Mouse (Mus musculus): ENCODE measurements around the gene Slc38a3. TPM values are rescaled to one million over a fixed set of nuclear protein-coding genes. Genes with fewer than 3 reads are reported as not detected.
A peak's percentile ranks its signal among the peaks of the same experiment; 100 is the strongest.

Slc38a3 gene
- polyA plus RNA-seq, 1 experiment from 2014 or later, result 5.1 TPM

DNA sequence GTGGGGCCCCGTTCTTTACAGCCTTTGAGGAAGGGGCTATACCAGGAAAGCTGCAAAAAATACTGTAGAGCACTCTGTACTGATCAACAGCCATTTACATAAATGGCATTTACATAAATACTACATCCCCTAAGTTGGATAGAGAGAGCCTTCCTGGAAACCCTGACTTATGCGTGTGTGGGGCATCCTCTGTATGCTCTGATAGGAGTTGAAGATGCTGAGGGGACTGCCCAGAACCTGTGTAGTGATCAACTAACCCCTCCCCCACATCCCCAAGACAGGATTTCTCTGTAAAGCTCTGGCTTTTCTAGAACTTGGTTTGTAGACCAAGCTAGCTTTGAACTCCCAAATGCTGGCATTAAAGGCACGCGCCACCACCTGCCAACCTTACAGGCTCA lies 59.9 kb downstream of the Slc38a3 start:
- Histone ChIP-seq H3K4me1 (peaks cover 83% of the 10 kb centered on the region), H3K9ac (no peak overlapping the region), H3K9me3 (no peaks in the 10 kb centered on the region), H3K4me2 (peak overlapping the region; percentile 37; the same call in 1 of the 2 replicates), H3K4me3 (no peak overlapping the region), H3K27ac (peak overlapping the region; percentile 54), H3K36me3 (peaks cover 10% of the 10 kb centered on the region), H3K27me3 (no peaks in the 10 kb centered on the region)
- no peak for ATAC-seq (ENCODE audit: insufficient number of reproducible peaks, low FRiP score, low TSS enrichment, low read depth)
- 59% methylated on average over 4 of the region's 4 CpGs for WGBS

DNA sequence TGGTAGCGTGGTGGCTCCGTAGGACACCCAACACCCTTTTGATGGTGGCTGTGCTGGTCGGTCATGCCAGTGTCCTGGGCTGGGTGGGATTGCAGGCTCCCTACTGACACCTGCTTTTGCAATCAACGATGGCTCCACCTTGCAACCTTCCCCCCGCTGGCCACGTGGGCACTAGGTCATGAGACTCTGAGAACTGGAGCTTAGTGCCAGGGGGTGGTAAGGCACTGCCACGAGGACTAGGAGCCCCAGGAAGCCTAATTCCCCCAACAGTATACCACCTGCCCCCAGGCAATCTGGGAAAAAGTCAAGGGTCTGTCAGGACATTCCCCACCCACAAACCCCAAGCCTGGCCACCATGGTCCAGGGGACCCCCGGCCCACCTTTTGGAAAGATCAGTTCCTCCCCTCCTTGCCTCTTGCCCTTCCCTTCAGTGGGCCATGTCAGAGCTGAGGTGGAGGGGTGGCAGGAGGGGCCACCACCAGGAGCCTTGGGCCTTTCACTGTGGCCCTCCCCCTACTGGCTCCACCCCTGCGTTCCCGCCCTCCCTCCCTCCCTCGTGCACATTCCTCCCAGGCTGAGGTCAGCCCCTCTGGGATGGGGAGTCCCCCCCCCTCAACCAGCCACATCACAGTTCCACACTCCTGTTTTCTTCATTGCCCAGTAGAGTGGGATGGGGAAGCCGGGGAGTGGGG lies 60.4 kb downstream of the Slc38a3 start, which contains the start of gene Sema3b:
Gene Sema3b, minus strand, starts transcription at position 489 of the 692 bp plus-strand sequence.
- ATAC-seq (ENCODE audit: insufficient number of reproducible peaks, low FRiP score, low TSS enrichment, low read depth), result 0 out of 2 replicates have a peak, but pooled peaks have one; percentile 8
- Histone ChIP-seq H3K27me3 (no peaks in the 10 kb centered on the region), H3K4me2 (peak within 1 kb of the TSS; percentile 37), H3K9me3 (no peaks in the 10 kb centered on the region), H3K27ac (peak within 1 kb of the TSS; percentile 54), H3K4me3 (no peak within 1 kb of the TSS), H3K4me1 (peaks cover 88% of the 10 kb centered on the region), H3K36me3 (peaks cover 4% of the 10 kb centered on the region), H3K9ac (no peak within 1 kb of the TSS)
- 34% methylated on average over 12 of the region's 12 CpGs for WGBS

DNA sequence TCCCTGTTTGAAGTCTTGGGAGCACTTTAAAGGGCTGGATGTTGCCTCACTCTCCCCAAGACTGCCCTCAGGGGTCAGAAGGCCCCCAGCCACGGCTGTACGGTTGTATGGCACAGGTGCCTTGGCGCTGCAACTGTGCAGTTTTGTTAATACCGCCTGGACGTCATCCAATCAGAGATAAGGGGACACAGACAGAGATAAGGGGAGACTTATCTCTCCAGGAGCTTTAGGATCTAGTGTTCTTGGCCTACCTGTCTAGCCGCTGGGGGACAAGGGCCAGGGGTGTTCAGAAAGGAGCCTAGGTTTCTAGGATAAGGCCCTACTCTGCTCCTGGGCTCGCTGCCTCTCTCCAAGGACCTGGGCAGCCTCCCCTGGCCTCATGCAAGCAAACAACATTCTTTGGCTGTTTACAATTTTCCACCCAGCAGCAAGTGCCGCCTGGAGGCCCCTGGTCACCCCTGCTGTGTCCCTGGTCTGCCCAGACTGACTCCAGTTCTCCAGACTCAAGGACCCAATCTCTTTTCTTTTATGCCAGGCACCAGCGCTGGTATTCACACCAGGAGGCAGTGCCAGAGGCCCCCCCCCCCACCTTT lies 61.6 kb downstream of the Slc38a3 start:
- no peaks in the 10 kb centered on the region for H3K27me3 ChIP-seq
- H3K9ac ChIP-seq, result no peak overlapping the region
- H3K36me3 ChIP-seq, result no peaks in the 10 kb centered on the region
- no peak overlapping the region for H3K4me3 ChIP-seq
- H3K9me3 ChIP-seq, result no peaks in the 10 kb centered on the region
- 55% methylated on average over 9 of the region's 9 CpGs for WGBS
- peaks cover 90% of the 10 kb centered on the region for H3K4me1 ChIP-seq
- peak overlapping the region; percentile 54 for H3K27ac ChIP-seq
- no peak for ATAC-seq (ENCODE audit: insufficient number of reproducible peaks, low FRiP score, low TSS enrichment, low read depth)
- peak overlapping the region; percentile 37; the same call in 1 of the 2 replicates for H3K4me2 ChIP-seq

DNA sequence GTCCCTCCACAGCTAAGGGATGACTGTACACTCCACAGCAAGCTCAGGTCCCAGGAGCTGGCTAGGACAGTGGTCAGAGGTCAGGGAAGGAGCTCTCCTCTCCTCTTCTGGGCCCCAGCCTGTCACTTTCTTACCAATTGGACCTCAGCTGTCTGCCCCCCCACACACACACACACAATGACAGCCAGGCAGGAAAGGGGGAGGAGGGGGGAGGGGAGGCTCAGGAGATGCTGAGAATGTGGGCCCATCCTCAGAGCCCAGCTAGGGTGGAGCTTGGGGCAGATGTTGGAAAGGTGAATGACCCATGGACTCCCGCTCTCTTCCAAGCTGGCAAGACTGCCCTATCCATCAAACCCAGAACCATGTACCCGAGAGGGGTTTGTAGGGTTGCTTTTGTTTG lies 62.3 kb downstream of the Slc38a3 start:
- WGBS, result 80% methylated on average over 2 of the region's 2 CpGs
- Histone ChIP-seq H3K4me2 (peak overlapping the region; percentile 37), H3K27me3 (no peaks in the 10 kb centered on the region), H3K4me1 (peaks cover 89% of the 10 kb centered on the region), H3K36me3 (no peaks in the 10 kb centered on the region), H3K27ac (peak overlapping the region; percentile 69), H3K9me3 (no peaks in the 10 kb centered on the region), H3K9ac (no peak overlapping the region), H3K4me3 (peak overlapping the region; percentile 31)
- no peak for ATAC-seq (ENCODE audit: insufficient number of reproducible peaks, low FRiP score, low TSS enrichment, low read depth)

DNA sequence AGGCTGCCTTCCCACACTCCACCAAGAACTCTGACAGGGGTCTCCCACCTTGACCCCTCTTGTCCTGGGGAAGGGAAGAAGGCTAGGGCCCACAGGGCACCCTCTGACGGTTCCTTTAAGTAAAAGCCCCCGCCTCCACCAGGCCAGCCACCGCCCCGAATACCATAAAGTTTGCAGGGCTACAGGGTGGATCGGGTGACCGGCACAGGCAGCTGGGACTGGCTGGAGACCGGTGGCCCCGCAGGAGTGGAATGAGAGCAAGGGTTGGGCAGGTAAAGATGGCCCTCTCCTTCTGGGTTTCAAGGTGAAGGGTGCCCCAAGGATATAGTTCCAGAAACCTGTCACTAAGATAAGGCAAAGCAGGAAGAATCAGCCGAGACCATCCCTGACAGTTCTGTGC lies 62.7 kb downstream of the Slc38a3 start:
- Histone ChIP-seq H3K4me2 (peak overlapping the region; percentile 37), H3K36me3 (no peaks in the 10 kb centered on the region), H3K9ac (no peak overlapping the region), H3K27me3 (no peaks in the 10 kb centered on the region), H3K4me1 (peaks cover 87% of the 10 kb centered on the region), H3K4me3 (peak overlapping the region; percentile 31), H3K9me3 (no peaks in the 10 kb centered on the region), H3K27ac (peak overlapping the region; percentile 69)
- ATAC-seq (ENCODE audit: insufficient number of reproducible peaks, low FRiP score, low TSS enrichment, low read depth), result no peak; the same call in 1 of the 2 replicates
- WGBS, result 7% methylated on average over 9 of the region's 9 CpGs

DNA sequence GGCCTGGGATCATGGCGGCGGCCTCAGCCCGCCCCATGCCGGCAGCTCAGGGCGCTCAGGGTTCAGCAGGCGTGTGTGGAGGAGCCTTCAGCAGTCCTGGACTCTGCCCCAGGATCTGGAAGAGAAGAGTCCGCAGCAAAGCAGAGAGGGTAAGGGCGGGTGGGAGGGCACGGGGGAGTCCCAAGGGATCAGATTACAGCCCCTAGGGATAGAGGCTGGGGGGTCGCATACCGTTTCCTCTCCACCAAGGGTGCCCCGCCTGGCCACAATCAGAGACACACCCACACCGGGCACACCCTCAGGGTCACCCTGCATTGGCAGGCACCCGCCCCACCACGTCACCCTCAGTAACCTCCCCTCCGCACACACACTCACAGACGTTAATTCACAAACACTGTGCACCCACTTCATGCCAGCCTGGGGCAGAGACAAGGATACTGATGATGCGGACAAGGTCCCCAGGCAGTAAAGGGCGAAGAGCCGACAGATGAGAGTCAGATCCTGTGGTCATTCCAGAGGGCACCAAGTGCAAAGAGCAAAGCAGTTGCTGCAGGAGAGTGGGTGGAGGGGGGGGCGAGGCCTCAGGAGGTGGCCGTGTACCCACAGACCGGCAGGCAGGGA lies 64.2 kb downstream of the Slc38a3 start:
- 37% methylated on average over 23 of the region's 23 CpGs for WGBS
- Histone ChIP-seq H3K9me3 (no peaks in the 10 kb centered on the region), H3K9ac (no peak overlapping the region), H3K27ac (peak overlapping the region; percentile 57), H3K4me1 (peaks cover 78% of the 10 kb centered on the region), H3K36me3 (no peaks in the 10 kb centered on the region), H3K27me3 (no peaks in the 10 kb centered on the region), H3K4me2 (peak overlapping the region; percentile 14; the same call in 1 of the 2 replicates), H3K4me3 (no peak overlapping the region; the same call in 1 of the 2 replicates)
- ATAC-seq (ENCODE audit: insufficient number of reproducible peaks, low FRiP score, low TSS enrichment, low read depth), result no peak

DNA sequence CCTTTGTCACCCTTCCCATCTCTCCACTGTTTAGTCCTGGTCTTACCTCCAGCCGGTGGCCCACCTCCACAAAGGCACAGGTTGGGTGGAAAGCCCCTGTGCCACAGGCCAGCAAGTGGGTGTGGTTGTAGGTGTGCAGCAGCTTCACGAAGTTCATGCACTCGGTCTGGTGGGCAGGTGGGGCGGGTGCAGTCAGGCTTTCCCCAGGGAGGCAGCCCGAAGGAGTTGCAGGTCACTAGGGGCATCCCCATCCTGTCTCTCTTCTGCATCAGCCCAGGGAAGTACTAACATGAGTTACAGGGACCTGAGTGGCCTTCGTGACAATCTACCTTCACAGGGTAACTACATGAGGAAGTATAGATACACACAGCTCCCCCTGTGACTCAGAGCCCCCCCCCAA lies 66.1 kb downstream of the Slc38a3 start:
- H3K4me2 ChIP-seq, result no peak overlapping the region
- no peak overlapping the region for H3K27ac ChIP-seq
- peaks cover 59% of the 10 kb centered on the region for H3K4me1 ChIP-seq
- no peak overlapping the region for H3K4me3 ChIP-seq
- H3K27me3 ChIP-seq, result no peaks in the 10 kb centered on the region
- WGBS, result 76% methylated on average over 6 of the region's 6 CpGs
- no peak overlapping the region for H3K9ac ChIP-seq
- H3K36me3 ChIP-seq, result no peaks in the 10 kb centered on the region
- ATAC-seq (ENCODE audit: insufficient number of reproducible peaks, low FRiP score, low TSS enrichment, low read depth), result no peak
- no peaks in the 10 kb centered on the region for H3K9me3 ChIP-seq

DNA sequence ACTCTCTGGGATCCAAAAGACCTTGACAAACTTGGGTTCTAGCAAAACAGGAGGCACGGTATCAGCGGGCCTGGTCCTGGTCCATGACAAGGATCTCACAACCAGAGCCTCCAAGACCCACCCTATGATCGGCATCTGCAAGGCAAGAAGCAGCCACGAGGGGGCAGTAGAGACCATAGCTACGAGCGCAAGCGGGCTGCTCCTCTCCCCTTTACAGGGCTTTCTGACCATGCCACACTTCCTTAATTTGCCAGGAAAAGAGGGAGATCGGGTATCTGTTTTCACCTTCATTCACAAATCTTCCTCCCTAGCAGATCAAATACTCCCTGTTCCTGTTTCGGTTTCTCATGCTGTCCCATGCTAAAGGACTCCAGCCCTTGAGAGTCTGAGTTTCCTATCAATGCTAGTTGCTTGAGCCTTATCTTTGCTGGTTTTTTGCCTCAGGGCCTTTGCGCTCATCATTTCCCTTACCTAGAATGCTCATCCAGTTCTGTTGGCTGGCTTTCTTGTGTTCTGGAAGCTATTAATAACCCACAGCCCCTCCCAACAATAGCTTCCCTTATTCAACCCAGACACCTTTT lies 67.2 kb downstream of the Slc38a3 start:
- no peak for ATAC-seq (ENCODE audit: insufficient number of reproducible peaks, low FRiP score, low TSS enrichment, low read depth)
- Histone ChIP-seq H3K4me1 (peaks cover 48% of the 10 kb centered on the region), H3K4me3 (no peak overlapping the region), H3K27me3 (no peaks in the 10 kb centered on the region), H3K36me3 (no peaks in the 10 kb centered on the region), H3K9ac (no peak overlapping the region), H3K27ac (0 out of 2 replicates have a peak overlapping the region, but pooled peaks have one; percentile 43), H3K4me2 (no peak overlapping the region), H3K9me3 (no peaks in the 10 kb centered on the region)
- 8% methylated on average over 10 of the region's 10 CpGs for WGBS

DNA sequence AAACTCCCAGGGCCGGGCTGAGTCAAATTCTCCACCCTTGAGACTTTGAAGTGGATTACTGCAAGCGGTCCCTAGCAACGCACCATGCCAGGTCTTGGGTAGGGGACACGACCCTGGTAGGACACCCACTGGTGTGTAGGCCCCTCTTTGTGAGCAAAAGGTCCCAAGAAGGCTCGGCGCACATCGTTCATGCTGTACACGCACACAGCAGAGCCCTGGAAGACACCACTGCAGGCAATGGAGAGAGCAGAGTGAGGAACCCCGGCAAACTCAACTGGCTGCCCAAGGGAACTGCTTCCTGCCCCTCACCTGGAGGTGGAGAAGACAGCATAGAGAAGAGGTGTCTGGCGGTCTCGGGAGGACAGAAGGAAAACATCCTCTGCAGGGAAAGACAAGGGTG lies 68.1 kb downstream of the Slc38a3 start:
- Histone ChIP-seq H3K4me2 (no peak overlapping the region), H3K4me1 (peaks cover 40% of the 10 kb centered on the region), H3K9me3 (no peaks in the 10 kb centered on the region), H3K9ac (no peak overlapping the region), H3K27me3 (no peaks in the 10 kb centered on the region), H3K27ac (no peak overlapping the region), H3K4me3 (no peak overlapping the region), H3K36me3 (no peaks in the 10 kb centered on the region; the same call in 1 of the 2 replicates)
- ATAC-seq (ENCODE audit: insufficient number of reproducible peaks, low FRiP score, low TSS enrichment, low read depth), result no peak
- 82% methylated on average over 11 of the region's 11 CpGs for WGBS

DNA sequence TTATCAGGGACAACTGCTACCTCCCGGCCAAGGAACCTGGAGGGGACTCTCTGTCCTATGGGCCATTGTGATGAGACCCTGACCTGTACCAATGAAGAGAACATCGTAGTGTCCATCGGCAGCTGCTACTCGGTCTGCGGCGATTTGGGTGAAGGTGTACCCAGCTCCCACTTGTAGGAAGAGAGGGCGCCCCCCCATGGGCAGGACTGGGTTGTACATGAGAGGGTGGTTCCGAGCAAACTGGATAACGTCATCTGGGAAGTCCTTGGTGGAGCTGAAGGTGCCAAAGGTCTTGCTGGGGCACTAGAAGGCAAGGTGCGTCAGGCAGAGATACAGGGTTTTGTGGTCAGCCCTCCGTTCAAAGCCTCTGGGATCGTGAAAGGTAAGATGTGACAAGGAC lies 68.6 kb downstream of the Slc38a3 start:
- no peak for ATAC-seq (ENCODE audit: insufficient number of reproducible peaks, low FRiP score, low TSS enrichment, low read depth)
- WGBS, result 80% methylated on average over 12 of the region's 12 CpGs
- no peaks in the 10 kb centered on the region for H3K27me3 ChIP-seq
- H3K9ac ChIP-seq, result no peak overlapping the region
- H3K27ac ChIP-seq, result no peak overlapping the region
- H3K9me3 ChIP-seq, result no peaks in the 10 kb centered on the region
- no peaks in the 10 kb centered on the region; the same call in none of the 2 replicates for H3K36me3 ChIP-seq
- no peak overlapping the region for H3K4me3 ChIP-seq
- no peak overlapping the region for H3K4me2 ChIP-seq
- H3K4me1 ChIP-seq, result peaks cover 34% of the 10 kb centered on the region

Measured in limb, embryonic 15.5 days (tissue).